Mouse (Mus musculus) right cerebral cortex, adult 18-20 months (tissue): ENCODE measurements at regions not wholly inside any gene's neighbourhood (a gene's known extent, or its start where the extent isn't known, plus 50 kb on each side); places are given as distances from the start of the nearest gene placed in this dataset.

Experiments used
- DNase-seq: peaks from one replicate; pipeline ENCODE4 v3.0.0; 2022; ENCODE audit warnings: mixed read lengths

DNA sequence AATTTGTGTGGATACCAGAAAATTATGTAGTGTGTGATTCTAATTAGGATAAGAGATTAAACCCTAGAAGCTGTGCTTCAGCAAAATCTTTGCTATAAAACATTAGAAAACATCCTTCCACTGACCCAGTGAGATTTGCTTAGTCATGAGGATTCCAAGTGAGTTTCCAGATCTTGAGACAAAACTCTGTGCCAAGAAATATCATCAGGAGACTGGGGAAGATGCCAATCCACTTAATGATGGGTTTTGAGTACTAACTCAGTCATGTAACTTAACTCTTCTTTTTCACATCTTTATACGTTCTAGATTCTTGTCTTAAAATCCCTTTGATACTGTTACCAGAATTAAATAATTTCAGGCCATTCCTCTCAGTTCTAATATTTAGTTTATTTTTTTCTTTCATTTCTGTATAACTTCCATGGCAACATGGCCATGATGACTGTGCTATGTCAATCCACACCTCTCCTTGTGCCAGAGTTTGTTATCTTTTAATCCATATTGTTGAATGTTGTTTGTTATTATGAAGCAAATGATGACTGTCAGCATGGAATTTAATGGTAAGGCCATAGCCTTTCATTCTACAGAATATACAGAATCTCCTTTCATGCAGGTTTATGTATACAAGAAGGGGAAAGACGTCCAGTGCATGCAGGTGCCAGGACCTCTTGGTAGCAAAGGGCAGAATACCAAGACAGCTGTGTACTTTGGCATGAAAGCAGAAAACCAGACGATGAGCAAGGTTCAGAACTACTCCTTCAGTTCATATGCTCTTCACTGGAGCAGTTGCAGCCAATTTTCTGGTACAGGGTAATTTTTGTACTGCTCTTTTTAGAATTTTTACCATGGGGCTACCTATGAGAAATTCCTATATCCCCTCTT, 599.7 kb upstream of the Adamts5 start:
- no peak for DNase-seq

DNA sequence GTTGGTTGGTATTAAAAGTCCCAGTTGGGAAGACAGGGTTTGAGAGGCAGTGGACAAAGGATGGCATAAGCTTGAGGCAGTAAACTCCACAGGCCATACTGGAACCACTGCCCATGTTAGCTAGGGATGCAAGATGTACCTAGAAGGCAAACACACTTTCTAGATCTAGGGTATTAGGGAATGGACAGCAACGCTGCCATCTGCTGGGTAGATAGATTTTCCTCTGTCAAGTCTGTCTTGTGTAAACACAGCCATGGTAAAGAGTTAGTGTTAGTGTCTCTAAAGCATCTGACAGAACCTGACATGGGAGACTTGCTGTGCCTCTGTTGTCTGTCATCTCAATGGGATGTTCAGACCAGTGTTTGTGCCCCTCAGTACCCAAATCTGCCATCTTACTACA, 573.5 kb upstream of the Adamts5 start:
- peak; percentile 3 for DNase-seq

DNA sequence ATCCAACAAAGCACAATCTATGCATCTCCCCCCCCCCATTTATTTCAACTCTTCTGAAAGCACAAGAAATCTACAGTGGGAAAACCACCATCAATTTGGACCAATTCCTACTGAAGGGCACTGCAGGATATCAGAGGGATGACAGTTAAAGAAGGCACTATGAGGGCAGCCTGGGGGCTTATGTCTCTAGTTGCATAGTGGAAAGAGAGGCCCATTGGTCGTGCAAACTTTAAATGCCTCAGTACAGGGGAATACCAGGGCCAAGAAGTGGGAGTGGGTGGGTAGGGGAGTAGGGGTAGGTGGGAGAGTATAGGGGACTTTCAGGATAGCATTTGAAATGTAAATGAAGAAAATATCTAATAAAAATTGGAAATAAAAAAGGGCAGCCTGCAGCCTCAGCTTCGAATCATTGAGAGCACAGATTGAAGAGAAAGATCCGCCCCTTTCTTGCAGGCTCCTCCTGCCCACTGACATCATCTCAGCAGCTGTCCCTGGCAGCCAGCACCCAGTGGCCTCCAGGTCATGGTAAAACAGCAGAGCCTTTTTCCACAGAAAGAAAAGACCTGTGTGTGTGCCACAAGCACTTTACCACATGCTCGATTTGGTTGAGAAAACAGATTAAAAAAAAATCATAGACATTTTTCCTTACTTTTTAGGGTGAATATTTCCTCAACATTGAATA, 571.6 kb upstream of the Adamts5 start:
- no peak for DNase-seq

DNA sequence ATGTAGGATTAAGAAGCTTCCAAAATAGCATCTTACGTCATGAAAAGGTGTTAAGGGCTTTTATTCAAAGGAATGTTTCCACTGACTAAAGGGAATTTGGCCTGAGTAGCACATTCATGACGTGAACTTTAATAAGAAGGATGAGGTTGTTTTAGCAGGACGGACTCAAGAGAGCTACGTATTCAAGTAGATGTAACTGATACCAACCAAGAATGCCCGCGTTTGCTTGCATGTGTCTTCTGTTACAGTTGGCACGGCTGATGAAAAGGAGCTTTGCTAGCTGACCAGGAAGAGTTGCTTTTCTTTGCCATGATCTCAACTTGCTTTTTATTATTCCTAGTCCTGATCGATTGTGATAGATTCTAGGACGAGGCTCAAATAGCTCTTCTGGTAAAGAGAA, 559.4 kb upstream of the Adamts5 start:
- no peak for DNase-seq

DNA sequence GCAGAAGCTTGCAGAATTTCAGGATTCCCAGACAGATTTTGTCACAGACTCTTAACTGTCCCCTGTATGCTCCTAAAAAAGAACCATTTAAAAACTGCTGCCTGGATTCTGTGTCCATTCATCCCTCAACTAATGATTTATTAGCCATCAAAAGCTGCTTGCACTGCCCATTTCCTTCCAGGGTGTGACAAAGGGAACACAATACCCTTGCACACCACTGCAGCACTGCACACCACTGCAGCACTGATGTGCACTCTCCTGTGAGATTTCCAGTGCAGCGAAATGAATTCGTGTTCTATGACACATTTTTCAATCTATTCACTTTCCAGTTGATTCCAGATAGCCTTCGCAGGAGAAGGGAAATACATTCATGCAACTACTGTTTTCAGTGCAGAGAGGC, 555.0 kb upstream of the Adamts5 start:
- DNase-seq = no peak

DNA sequence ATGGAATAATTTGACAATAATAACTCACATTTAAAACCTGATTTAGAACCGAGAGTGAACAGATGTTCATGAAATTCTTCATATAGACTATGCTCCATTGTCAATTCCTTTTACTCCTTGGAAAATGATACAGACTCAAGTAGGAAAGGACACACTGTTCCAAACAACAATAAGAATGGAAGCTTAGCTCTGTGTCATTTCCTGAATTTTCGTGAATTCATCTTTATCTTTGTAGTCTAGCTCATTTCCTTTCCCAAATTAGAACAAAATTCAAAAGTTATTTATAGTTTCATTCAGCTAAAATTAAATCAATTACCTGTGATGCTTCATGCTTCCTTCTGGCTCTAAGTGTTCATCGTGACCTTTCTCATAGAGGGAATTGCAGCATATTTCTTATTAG, 553.2 kb upstream of the Adamts5 start:
- no peak for DNase-seq

DNA sequence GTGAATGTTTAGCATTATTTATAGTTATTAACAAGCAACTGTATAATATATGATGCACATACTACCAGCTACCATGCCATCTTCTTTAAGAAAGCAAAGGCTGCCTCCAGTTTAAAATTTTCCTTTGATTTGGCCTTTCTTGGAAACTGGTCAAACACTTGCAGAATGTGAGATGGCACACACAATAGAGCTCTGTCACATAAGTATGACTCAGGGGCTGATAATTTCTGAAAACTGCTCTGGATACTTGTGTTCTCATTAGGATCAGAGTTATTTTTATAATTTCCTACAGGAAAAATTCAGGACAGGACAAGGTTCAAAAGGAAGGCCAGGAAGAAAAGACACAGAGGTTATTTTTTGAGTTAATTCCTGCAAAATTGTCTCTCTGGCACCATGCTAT, 552.4 kb upstream of the Adamts5 start:
- DNase-seq = no peak

DNA sequence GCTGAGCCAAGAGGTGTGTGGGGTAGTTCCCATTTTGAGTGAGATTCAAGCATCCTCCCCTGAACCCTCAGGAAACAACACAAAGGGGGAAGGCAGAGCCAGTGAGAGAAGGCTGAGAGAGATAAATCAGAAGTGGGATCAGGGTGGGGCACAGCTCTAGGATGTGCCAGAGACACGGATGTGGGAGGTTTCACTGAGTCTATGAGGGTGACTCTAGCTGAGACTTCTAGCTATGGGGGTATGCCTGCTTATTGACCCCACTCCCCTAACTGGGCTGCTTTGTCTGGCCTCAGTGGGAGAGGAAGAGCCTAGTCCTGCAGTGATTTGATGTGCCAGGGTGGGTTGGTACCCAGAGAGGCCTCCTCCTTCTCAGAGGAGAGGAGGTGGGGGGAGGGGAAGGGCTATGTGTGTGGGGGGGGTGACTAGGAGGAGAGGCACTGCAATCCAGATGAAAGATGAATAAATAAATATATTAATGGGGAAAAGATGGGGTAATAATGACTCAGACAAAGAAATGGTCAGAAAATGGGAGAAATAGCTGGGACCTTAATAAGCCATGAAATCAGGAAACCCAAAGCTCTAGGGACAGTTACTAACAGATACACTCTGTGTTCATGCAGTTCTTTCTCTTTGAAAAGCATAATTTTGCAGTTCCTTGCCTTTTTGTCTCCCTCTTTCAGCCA, 547.0 kb upstream of the Adamts5 start:
- no peak for DNase-seq

DNA sequence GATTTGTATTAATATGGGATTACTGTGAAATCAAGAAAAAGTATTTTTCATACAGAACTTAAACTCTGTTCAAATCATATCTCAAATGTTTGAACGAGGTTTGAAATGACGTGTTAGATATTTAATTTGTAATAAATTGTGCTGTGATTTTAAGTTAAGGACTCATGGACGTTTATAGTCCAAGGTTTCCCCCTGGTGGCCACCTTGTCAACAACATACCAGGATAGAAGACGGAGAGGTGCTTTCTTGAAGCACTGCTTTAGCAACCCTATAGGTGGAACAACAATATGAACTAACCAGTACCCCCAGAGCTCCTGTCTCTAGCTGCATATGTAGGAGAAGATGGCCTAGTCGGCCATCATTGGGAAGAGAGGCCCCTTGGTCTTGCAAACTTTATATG, 517.8 kb upstream of the Adamts5 start:
- DNase-seq = peak; percentile 50

DNA sequence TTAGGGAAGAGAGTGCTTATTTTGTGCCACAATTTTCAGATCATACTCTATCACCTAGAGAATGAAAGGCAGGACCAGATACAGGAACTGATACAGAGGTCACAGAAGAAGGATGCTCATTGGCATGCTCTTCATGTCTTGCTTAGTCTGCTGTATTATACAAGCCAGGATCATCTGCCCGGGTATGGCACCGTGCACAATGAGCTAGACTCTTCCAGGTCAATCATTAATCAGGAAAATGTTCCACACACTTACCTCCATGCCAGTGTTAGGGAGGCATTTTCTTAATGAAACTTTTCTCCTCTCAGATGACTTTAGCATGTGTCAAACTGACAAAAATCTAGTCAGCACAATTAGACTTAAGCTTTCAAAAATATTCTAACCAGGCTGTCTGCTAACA, 502.7 kb upstream of the Adamts5 start:
- no peak for DNase-seq

DNA sequence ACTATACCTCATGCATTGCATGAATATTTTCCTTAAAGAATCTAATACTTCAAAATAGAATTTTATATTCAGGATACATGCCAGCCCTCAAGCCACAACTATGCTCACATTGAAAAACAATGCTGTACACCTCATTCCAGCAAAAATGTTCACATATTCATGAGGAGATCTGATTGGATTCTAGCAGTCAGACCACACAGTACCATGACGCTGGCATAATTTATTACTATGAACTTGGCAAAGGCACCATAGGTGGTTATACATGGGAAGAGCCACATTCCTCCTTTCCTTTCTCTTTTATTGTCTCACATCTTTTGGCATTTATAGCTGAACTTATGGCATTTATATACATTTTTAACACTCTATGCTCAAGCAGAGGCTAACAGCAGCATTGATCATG, 499.8 kb upstream of the Adamts5 start:
- DNase-seq = no peak

DNA sequence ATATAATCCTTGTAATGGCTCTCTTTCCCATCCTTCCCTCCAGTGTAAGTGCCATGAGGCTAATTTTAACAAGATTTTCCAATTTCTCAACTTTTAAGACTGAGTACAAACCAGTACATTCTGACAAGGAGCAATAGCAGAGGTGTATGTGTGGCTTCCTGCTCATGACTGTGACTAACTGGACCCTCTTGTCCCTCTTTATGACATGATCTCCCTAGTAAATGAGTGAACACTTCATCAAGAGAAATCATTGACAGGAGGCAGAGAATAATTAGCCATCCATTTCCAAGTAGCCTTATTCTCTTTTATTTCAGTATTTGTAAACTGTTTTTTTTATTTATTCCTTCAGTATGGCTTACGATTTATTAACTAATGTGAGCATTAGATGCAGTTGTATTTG, 497.7 kb upstream of the Adamts5 start:
- no peak for DNase-seq

DNA sequence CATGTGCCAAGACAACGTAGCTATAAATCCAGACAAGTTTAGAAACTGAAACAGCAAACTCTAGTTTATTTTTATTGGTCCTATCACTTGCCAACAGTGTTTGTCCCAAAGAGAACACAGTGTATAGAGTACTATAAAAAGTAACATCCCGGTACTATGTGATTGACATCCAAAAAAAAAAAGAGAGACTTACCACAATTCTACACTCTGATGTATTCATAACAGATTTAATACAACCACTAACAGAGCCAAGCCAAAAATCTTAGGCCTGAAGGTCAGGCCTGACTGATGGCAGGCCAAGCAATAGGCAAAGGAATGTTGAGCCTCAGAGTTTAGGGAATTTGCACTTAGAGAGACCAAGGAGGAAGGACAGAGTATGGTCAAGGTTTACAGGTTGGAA, 495.9 kb upstream of the Adamts5 start:
- DNase-seq = no peak

DNA sequence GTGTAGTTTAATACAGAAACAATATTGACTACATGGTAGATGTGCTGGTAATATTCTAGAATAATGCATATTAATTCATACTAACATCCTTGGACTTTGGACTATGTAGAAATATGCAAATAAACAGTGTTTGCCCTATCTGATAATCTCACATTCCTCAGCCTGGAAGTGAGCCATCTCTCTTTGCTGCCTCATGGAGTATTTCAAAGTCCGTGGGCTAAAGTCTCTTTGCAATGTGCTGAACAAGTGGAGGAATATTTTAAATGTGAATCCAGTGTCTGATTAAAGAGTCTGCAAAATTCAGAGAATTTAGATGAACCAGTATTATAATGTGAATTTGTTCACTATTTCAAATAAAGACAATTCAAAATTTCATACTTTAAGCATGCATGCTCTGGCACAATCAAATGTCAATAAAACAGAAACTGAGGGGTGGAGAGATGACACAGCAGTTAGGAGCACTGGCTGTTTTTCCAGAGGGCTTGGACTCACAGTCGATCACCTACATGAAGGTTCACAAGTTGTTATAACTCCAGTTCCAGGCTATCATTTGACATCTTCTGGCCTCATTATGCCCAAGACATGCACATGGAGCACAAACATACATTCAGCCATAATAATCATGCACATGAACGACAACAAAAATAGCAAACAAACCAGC, 487.6 kb upstream of the Adamts5 start:
- DNase-seq = peak; percentile 23

DNA sequence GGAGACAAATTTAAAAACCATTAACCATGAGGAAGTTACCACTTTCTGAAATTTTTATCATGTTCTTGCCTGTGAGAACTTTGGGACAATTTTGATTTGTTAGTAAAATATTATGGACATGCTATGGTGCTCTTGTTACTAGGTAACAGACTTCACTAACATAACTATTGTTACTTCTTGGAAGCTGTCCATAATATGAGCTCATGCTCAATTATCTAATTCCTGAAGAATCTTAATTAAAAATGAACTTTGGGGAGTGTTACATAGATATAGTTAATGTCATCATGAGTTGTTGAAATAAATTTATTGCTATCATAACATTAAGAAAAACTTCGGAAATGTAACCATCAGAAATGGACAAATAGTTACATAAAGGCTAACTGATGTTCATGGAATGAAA, 486.5 kb upstream of the Adamts5 start:
- DNase-seq = no peak

DNA sequence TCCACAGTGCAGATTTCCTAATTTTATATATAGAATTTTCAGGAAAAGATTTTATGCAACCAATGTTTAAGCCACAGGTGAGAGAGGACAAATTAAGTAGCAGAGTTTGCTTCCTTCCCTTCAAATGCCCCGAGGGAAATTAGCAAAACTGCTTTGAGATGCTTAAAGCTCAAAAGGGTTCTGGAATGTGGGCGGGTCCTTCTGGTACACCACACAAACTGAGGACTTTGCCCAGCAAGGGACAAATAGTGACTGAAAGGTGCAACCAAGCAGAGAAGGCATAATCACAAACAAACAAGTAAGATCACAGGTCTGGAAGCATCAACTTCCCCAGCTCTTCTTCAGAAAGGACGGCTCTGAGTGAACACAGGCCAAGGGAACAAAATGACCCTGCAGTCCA, 476.4 kb upstream of the Adamts5 start:
- DNase-seq = no peak

DNA sequence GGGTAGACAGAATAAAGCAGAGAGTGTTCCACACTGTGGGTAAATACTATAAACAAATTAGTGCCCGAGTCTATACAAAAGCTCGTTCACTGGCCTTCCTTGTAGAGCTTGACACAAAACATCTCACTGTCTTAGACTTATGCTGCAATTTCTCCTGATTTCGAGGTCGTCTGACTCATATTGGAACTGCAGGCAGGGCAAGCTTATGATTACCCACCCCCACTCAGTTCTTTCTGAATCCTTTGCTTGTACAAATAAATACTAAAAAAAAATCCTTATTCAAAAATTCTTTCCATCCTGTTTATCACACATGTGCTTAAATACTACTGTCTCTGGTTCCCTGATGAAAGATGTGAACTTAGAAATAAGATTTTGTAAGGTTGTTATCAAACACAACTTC, 470.0 kb upstream of the Adamts5 start:
- no peak for DNase-seq

DNA sequence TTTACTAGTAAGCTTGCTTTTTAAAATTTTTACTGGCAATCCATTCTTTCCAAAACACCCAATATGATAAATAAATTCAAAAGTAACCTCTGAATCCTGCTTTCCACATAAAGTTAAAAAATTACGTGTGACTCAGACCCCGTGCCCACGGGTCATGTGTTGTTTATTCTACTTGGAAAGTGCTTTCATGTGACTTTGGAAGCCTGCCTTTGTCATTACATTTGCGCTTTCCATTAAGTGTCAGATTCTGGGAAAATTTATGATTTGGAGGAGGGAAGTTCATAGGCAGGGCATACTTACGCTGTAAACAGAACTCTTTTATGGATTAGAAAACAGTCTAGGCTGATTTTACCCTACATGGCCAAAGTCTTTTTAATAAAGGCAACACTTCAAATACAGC, 466.8 kb upstream of the Adamts5 start:
- no peak for DNase-seq

DNA sequence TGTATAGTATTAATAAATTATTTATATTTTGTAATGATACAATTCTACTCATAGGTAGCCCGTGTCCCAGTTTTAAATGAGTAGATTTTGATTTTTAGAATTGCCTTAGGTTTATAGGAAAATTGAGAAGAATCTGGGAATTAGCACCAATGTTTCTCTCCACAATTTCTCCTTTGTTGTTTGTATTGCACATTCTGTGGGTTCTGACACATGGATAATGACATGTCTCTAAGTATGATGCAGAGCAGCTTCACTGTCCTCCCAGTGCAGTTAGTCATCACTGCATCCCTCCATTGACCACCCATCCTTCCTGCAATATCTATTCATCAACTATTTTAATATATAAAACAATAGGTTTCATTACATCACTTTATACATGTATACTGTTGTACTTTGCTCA, 464.6 kb upstream of the Adamts5 start:
- DNase-seq = no peak

DNA sequence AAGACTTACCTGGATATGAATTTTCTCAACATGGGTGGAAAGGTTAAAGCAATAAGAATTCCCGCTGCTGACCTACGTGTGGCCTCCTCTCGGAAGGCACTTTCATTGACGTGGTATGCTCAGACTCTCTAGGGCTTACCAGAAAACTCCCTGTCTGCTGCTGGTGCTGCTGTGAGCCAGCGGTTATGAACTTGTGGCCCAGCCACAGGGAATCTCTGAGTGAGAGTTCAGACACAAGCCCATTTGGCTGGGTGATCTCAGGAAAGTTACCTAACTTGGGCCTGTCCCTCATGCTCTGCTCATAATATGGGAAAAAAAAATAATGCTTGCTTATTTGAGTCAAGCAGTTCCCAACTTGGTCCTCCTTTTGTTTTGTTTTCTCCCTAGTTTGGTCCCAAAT, 459.5 kb upstream of the Adamts5 start:
- DNase-seq = no peak

DNA sequence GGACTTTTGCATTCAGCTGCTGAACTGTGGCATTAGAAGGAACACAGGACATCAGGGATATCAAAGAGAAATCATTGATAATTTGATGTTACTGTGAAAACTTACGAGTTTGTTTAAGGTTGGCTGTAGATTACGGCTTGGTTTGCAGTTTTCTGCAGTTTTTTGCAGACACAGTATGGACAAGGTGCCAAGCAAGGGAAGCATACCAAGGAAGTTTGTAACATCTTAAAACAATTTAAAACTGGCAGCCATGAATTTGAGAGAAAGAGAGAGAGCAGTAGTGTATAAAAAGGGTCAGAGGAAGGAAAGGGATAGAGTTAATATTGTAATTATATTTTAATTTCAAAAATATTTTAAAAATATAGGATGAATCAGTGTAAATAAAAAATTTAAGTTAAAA, 453.4 kb upstream of the Adamts5 start:
- DNase-seq = no peak

DNA sequence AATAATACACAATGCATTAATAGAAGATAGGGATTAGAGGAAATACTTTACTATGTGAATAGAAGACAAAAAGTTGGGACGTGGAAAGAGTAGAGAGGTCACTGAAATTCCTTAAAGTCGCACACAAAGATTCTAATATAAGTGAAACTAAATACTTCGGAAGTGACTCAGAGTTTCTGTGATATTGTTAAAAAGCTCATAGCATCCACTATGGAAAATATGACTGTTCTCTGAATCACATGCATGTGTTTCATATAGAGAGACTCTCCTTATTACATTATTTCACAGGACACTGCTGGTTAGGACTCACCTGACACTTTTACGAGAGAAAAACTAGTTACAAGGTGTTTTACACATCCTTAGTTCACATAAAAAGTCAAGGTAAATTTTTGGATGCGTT, 446.1 kb upstream of the Adamts5 start:
- DNase-seq = no peak

DNA sequence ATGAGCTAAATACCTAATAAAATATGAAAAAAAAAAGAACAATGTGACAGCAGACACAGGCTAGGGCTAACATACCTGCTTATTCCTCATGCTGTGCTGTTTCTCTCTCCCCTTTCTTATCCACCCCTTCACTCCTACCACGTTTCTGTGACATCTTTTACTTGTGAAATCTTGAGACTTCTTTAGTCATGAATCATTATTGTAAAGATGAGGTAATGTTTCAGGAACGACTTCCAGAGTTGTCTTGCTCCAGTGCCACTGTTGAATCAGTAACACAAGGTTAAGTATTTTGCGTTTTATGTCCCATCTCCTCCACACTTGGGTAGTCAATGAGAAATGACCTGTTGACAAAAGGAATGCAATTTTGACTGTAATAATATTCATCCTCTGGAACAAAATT, 445.3 kb upstream of the Adamts5 start:
- no peak for DNase-seq

DNA sequence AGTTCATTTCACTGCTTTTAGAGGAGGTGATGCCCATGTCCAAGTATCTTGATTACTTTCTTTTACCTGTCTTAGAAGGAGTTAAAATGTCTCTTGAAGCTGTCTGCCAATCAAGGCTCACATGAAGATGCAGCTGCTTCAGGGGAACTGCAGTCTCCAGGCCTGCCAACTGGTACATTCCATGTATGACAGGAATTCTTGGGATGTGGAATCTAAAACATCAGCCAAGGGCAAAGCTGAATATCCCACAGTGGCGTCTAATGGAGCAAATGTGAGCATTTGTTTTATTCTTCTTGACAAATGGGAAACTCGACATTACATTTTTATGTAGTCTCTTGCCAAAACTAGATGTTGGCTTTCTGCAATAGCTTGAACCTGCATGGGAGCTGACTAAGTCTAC, 438.7 kb upstream of the Adamts5 start:
- DNase-seq = no peak
